Comparison of ENCODE assay signal across 8 mouse cellular contexts in the genomic region with DNA sequence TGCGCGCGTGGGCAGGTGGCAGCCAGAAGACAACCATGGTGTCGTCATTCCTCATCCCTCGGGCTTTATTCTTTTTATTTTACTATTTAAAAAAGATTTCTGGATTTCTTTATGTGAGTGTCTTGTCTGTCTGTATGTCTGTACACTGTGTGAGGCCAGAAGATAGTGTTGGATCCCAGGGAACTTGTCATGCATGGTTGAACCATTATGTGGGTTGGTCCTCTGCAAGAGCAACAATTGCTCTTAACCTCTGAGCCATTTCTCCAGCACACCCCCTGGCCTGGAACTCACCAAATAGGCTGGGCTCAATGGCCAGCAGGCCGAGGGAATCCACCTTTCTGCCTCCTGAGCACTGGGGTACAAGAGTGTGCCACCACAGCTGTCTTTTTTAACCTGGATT. TPM values are rescaled to one million over a fixed set of nuclear protein-coding genes. Genes with fewer than 3 reads are reported as not detected.
A peak's percentile ranks its signal among the peaks of the same experiment; 100 is the strongest.
DNase-seq lines count a peak whose midpoint lies in the region; ATAC-seq and TF ChIP-seq lines count a peak whose summit lies in the region.

No protein-coding gene starts in this region.

- 72% methylated on average over 6 of the region's 6 CpGs for WGBS in forebrain, postnatal 0 days
- 79% methylated on average over 6 of the region's 6 CpGs for WGBS in neural tube, embryonic 15.5 days

- no peaks in the 10 kb centered on the region for H3K9me3 ChIP-seq in forebrain, postnatal 0 days (ENCODE audit: low read length)
- no peaks in the 10 kb centered on the region for H3K9me3 ChIP-seq in neural tube, embryonic 15.5 days (replicated peaks)

- TF ChIP-seq CTCF in left cerebral cortex, adult 2 months (IDR thresholded peaks at IDR 0.05), result no peak
- TF ChIP-seq CTCF in forebrain, postnatal 0 days (IDR thresholded peaks at IDR 0.05; ENCODE audit: low read depth), result no peak

- H3K27ac ChIP-seq in left cerebral cortex, adult 2 months, result peak overlapping the region; percentile 50; the same call in 1 of the 2 replicates
- no peak overlapping the region for H3K27ac ChIP-seq in forebrain, postnatal 0 days (ENCODE audit: low read depth, low read length)
- no peak overlapping the region for H3K27ac ChIP-seq in neural tube, embryonic 15.5 days (replicated peaks)

- H3K4me1 ChIP-seq in forebrain, postnatal 0 days (ENCODE audit: insufficient read depth), result peaks cover 24% of the 10 kb centered on the region
- H3K4me1 ChIP-seq in neural tube, embryonic 15.5 days, result peaks cover 39% of the 10 kb centered on the region

- no peak for DNase-seq in left cerebral cortex, adult 2 months (ENCODE audit: extremely low spot score in 1 of 2, low spot score in 2 of 2)
- DNase-seq in left cerebral cortex, postnatal 25 days (ENCODE audit: low spot score in 2 of 2), result no peak
- no peak for DNase-seq in forebrain, postnatal 0 days
- DNase-seq in kidney, postnatal 36 days, result peak; percentile 69 to 86
- DNase-seq in frontal cortex, postnatal 25 days (ENCODE audit: low spot score in 2 of 2), result no peak
- no peak for DNase-seq in spleen, adult 12 weeks (ENCODE audit: low spot score)
- no peak for DNase-seq in ovary, postnatal 10 days (ENCODE audit: low spot score)

- H3K27me3 ChIP-seq in forebrain, postnatal 0 days (ENCODE audit: insufficient read depth, low read length), result no peaks in the 10 kb centered on the region
- no peaks in the 10 kb centered on the region for H3K27me3 ChIP-seq in neural tube, embryonic 15.5 days (replicated peaks)

- intact Hi-C loops in left cerebral cortex, adult 2 months (cut with DNase I), result no loop called here
- intact Hi-C loops in left cerebral cortex, postnatal 25 days (cut with DNase I), result loop anchor here (5.0 kb wide), 1 partner anchor 465 kb away; the partner anchor contains the start of gene Azi2

- H3K36me3 ChIP-seq in forebrain, postnatal 0 days (ENCODE audit: insufficient read depth), result no peaks in the 10 kb centered on the region
- H3K36me3 ChIP-seq in neural tube, embryonic 15.5 days, result no peaks in the 10 kb centered on the region

- H3K4me2 ChIP-seq in forebrain, postnatal 0 days (ENCODE audit: low read depth), result peak overlapping the region; percentile 100
- H3K4me2 ChIP-seq in neural tube, embryonic 15.5 days, result peak overlapping the region; percentile 98

- H3K9ac ChIP-seq in forebrain, postnatal 0 days, result no peak overlapping the region
- peak overlapping the region; percentile 88; the same call in 1 of the 2 replicates for H3K9ac ChIP-seq in neural tube, embryonic 15.5 days (replicated peaks)

- no peak for ATAC-seq in forebrain, postnatal 0 days
- ATAC-seq in neural tube, embryonic 15.5 days (ENCODE audit: low FRiP score), result no peak

- peak overlapping the region; percentile 99 for H3K4me3 ChIP-seq in left cerebral cortex, adult 2 months
- peak overlapping the region; percentile 98; the same call in 1 of the 2 replicates for H3K4me3 ChIP-seq in forebrain, postnatal 0 days (ENCODE audit: low read depth, low read length)
- peak overlapping the region; percentile 75 for H3K4me3 ChIP-seq in neural tube, embryonic 15.5 days (replicated peaks)

RNA-seq across cellular contexts. Expression of gene Golga4, which starts 1.5 kb away (rescaled TPM):
- total RNA-seq in left cerebral cortex, adult 2 months (2021), result 100 to 1,000 TPM; 108 to 110 TPM
- 100 to 1,000 TPM in 1 of 2 experiments, 10 to 100 TPM in 1; 85.3 to 104 TPM for total RNA-seq in left cerebral cortex, postnatal 25 days (2021)
- total RNA-seq in forebrain, postnatal 0 days (2014; rRNA removed), result 42.5 and 51.6 TPM in 2 replicates
- polyA plus RNA-seq in forebrain, postnatal 0 days (2015; fragmentation: Nextera tagmentation; extraction: Ambion mirVana), result 13.1 and 23.9 TPM in 2 replicates
- 44.4 and 45.2 TPM in 2 replicates for polyA plus RNA-seq in neural tube, embryonic 15.5 days (2015; fragmentation: Nextera tagmentation; extraction: Ambion mirVana)

RNA-seq across cellular contexts. Expression of gene Eomes, which starts 29.5 kb away (rescaled TPM):
- total RNA-seq in left cerebral cortex, adult 2 months (2021), result under 1 TPM in 1 of 2 experiments, not detected in 1; 0.16 TPM
- total RNA-seq in left cerebral cortex, postnatal 25 days (2021), result under 1 TPM; 0.16 to 0.23 TPM
- 9.2 and 11.8 TPM in 2 replicates for total RNA-seq in forebrain, postnatal 0 days (2014; rRNA removed)
- polyA plus RNA-seq in forebrain, postnatal 0 days (2015; fragmentation: Nextera tagmentation; extraction: Ambion mirVana), result 4.8 and 4.9 TPM in 2 replicates
- 0.06 TPM in 1 of 2 replicates, not detected in the other for polyA plus RNA-seq in neural tube, embryonic 15.5 days (2015; fragmentation: Nextera tagmentation; extraction: Ambion mirVana)

Comparison
In these comparisons a context has a peak if more than half of its experiments do, and no peak if none do; other contexts are left out.
1. DNase-seq: peak in kidney, postnatal 36 days (2 of 2); none in left cerebral cortex, adult 2 months (0 of 2), left cerebral cortex, postnatal 25 days (0 of 2), forebrain, postnatal 0 days (single experiment), frontal cortex, postnatal 25 days (0 of 2), spleen, adult 12 weeks (single experiment) and ovary, postnatal 10 days (single experiment).
2. Peak in every context shown above with its lines, with median percentiles within 50 percentile points of each other: H3K4me3 ChIP-seq.